Mouse (Mus musculus) CH12.LX (cell line): ENCODE results near the gene Slc25a21.

Experiments
- CHD1 ChIP-seq: IDR thresholded peaks from 2 replicates; pipeline ENCODE4 v1.6.1; 2012; ENCODE audit warnings: low read depth, low read length, improper control_type of control experiment, inconsistent platforms
- E2F4 ChIP-seq: IDR thresholded peaks from 2 replicates; pipeline ENCODE4 v1.6.1; 2011; ENCODE audit warnings: low read depth, low read length, improper control_type of control experiment; ENCODE audit not compliant: insufficient replicate concordance
- MAX ChIP-seq: IDR thresholded peaks from 2 replicates; pipeline ENCODE4 v1.6.1; 2011; ENCODE audit warnings: low read length, improper control_type of control experiment

- no peak for TF ChIP-seq E2F4
- TF ChIP-seq CHD1, result no peak
- no peak for TF ChIP-seq MAX
Observed at GRCm38 (mm10) chr12:57185475-57185874, 11.8 kb downstream of the Slc25a21 start.
